Mouse (Mus musculus) inflammation-experienced regulatory T-cells (primary cell): ENCODE measurements around the gene 4931423N10Rik. TPM values are rescaled to one million over a fixed set of nuclear protein-coding genes. Genes with fewer than 3 reads are reported as not detected.

Source experiments
- polyA plus RNA-seq, 2 experiments: library from polyadenylated mRNA; unstranded; fragments of 100-300 nt; shearing (Covaris generic); gene quantifications; one replicate each; pipeline ENCODE4 v1.2.1; 2017

4931423N10Rik gene
- polyA plus RNA-seq = not detected

GRCm38 (mm10) chr2:23207070-23207526 lies at the start of gene 4931423N10Rik:
TSS of gene 4931423N10Rik (plus strand) at chr2:23207476.

Other genes with a start within 250 kb of the 4931423N10Rik start
- gene Abi1, start 167.2 kb upstream of the 4931423N10Rik start, polyA plus RNA-seq = 100 to 1,000 TPM; 154 to 160 TPM
- gene Acbd5, start 139.3 kb upstream of the 4931423N10Rik start, polyA plus RNA-seq = 10 to 100 TPM; 58.2 to 62.6 TPM
- 1 to 10 TPM in 1 of 2 experiments, under 1 TPM in 1; 0.45 to 1.0 TPM for gene Mastl, start 51.5 kb upstream of the 4931423N10Rik start, polyA plus RNA-seq
- gene Yme1l1, start 51.1 kb upstream of the 4931423N10Rik start, polyA plus RNA-seq = 10 to 100 TPM; 60.1 to 70.5 TPM
- gene Nxph2, start 113.8 kb downstream of the 4931423N10Rik start, polyA plus RNA-seq = under 1 TPM in 1 of 2 experiments, not detected in 1; 0.06 TPM